Mouse (Mus musculus): ENCODE measurements around the gene Pkd1l2.

Pkd1l2 gene

GRCm38 (mm10) chr8:117082399-117082872 is at the start of gene Pkd1l2:
Gene Pkd1l2, minus strand, starts transcription at chr8:117082449.
- DNase-seq (ENCODE audit: low spot score in 2 of 2), result no peak

- no peak for DNase-seq (ENCODE audit: low spot score in 2 of 2)
Measured at GRCm38 (mm10) chr8:117127063-117127462, 44.8 kb upstream of the Pkd1l2 start.

GRCm38 (mm10) chr8:117126411-117126810 is 44.2 kb upstream of the Pkd1l2 start:
- no peak for DNase-seq (ENCODE audit: low spot score in 2 of 2)

- DNase-seq (ENCODE audit: low spot score in 2 of 2), result no peak
Measured at GRCm38 (mm10) chr8:117125854-117126253, 43.6 kb upstream of the Pkd1l2 start.

- no peak for DNase-seq (ENCODE audit: low spot score in 2 of 2)
Measured at GRCm38 (mm10) chr8:117123850-117124633, 41.8 kb upstream of the Pkd1l2 start.

GRCm38 (mm10) chr8:117121277-117121676 is 39.0 kb upstream of the Pkd1l2 start:
- DNase-seq (ENCODE audit: low spot score in 2 of 2), result no peak

- DNase-seq (ENCODE audit: low spot score in 2 of 2), result peak in 1 of 2 experiments; percentile 17
Measured at GRCm38 (mm10) chr8:117118409-117118808, 36.2 kb upstream of the Pkd1l2 start.

- no peak for DNase-seq (ENCODE audit: low spot score in 2 of 2)
Measured at GRCm38 (mm10) chr8:117116534-117116933, 34.3 kb upstream of the Pkd1l2 start.

GRCm38 (mm10) chr8:117115676-117116446 is 33.6 kb upstream of the Pkd1l2 start:
- DNase-seq (ENCODE audit: low spot score in 2 of 2), result no peak

- no peak for DNase-seq (ENCODE audit: low spot score in 2 of 2)
Measured at GRCm38 (mm10) chr8:117115094-117115493, 32.8 kb upstream of the Pkd1l2 start.

- no peak for DNase-seq (ENCODE audit: low spot score in 2 of 2)
Measured at GRCm38 (mm10) chr8:117112261-117112660, 30.0 kb upstream of the Pkd1l2 start.

GRCm38 (mm10) chr8:117111641-117112040 is 29.4 kb upstream of the Pkd1l2 start:
- no peak for DNase-seq (ENCODE audit: low spot score in 2 of 2)

- no peak for DNase-seq (ENCODE audit: low spot score in 2 of 2)
Measured at GRCm38 (mm10) chr8:117109801-117110390, 27.6 kb upstream of the Pkd1l2 start.

- no peak for DNase-seq (ENCODE audit: low spot score in 2 of 2)
Measured at GRCm38 (mm10) chr8:117109018-117109711, 26.9 kb upstream of the Pkd1l2 start.

- DNase-seq (ENCODE audit: low spot score in 2 of 2), result peak; percentile 44 to 54
Measured at GRCm38 (mm10) chr8:117107533-117107932, 25.3 kb upstream of the Pkd1l2 start.

- no peak for DNase-seq (ENCODE audit: low spot score in 2 of 2)
Measured at GRCm38 (mm10) chr8:117097564-117098191, 15.4 kb upstream of the Pkd1l2 start.

GRCm38 (mm10) chr8:117097051-117097563 is 14.9 kb upstream of the Pkd1l2 start:
- DNase-seq (ENCODE audit: low spot score in 2 of 2), result no peak

- no peak for DNase-seq (ENCODE audit: low spot score in 2 of 2)
Measured at GRCm38 (mm10) chr8:117095647-117096046, 13.4 kb upstream of the Pkd1l2 start, which contains the start of gene Bco1. Gene Bco1, plus strand, starts transcription at chr8:117095854.

GRCm38 (mm10) chr8:117094053-117094452 is 11.8 kb upstream of the Pkd1l2 start:
- peak; percentile 30 to 41 for DNase-seq (ENCODE audit: low spot score in 2 of 2)

- DNase-seq (ENCODE audit: low spot score in 2 of 2), result no peak
Measured at GRCm38 (mm10) chr8:117089802-117090201, 7.6 kb upstream of the Pkd1l2 start.

GRCm38 (mm10) chr8:117087036-117087435 is 4.8 kb upstream of the Pkd1l2 start:
- DNase-seq (ENCODE audit: low spot score in 2 of 2), result no peak
